In the genomic region with DNA sequence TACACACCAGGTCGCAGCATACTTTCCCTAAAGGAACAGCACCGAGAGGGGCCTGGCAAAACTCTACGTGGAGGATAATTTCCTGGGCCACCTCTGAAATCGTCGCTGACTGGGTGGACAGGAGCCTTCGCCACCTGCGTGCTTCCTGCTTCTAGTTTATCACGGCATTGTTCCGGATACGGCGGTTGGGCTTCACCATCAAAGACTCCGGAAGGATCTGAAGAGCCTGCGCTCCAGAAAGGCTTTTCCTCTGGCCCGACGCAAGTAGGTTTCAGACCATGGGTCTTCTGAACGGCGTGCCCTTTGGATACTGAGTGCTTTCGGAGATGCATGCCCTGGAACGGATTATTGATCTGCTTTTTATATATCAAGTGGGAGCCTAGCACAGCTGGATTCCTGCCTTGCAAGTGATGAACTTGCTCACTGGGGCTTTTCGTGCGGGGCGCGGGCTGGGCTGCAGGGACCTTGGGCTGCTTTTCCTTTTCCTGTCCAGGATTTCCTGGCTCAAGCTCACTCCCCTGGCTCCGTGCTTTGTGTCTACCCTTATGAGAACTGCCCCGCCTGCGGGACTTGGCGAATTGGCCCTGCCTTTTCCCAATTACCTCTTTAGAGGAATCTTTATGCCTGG, we compare ENCODE assay signal across 8 mouse cellular contexts. TPM values are rescaled to one million over a fixed set of nuclear protein-coding genes. Genes with fewer than 3 reads are reported as not detected.
A peak's percentile ranks its signal among the peaks of the same experiment; 100 is the strongest.
DNase-seq lines count a peak whose midpoint lies in the region; ATAC-seq and TF ChIP-seq lines count a peak whose summit lies in the region.

No protein-coding gene starts in this region.

- H3K27me3 ChIP-seq in ES-Bruce4 (ENCODE audit: control insufficient read depth, insufficient read depth, low read length, poor library complexity, severe bottlenecking): no peaks in the 10 kb centered on the region
- no peaks in the 10 kb centered on the region for H3K27me3 ChIP-seq in heart, embryonic 13.5 days (replicated peaks)
- H3K27me3 ChIP-seq in forebrain, embryonic 12.5 days: peaks cover 7% of the 10 kb centered on the region; the same call in 1 of the 2 replicates

- peak overlapping the region; percentile 20 for H3K4me3 ChIP-seq in ES-Bruce4 (ENCODE audit: low read depth, low read length)
- peak overlapping the region; percentile 42 for H3K4me3 ChIP-seq in heart, embryonic 13.5 days
- no peak overlapping the region for H3K4me3 ChIP-seq in forebrain, embryonic 12.5 days (replicated peaks)

- no peak for TF ChIP-seq CTCF in ES-Bruce4 (IDR thresholded peaks at IDR 0.05; ENCODE audit: low read depth, low read length)

- no peaks in the 10 kb centered on the region for H3K4me1 ChIP-seq in ES-Bruce4 (ENCODE audit: control insufficient read depth, insufficient read depth, low read length)
- H3K4me1 ChIP-seq in heart, embryonic 13.5 days: peaks cover 17% of the 10 kb centered on the region
- no peaks in the 10 kb centered on the region for H3K4me1 ChIP-seq in forebrain, embryonic 12.5 days

- peak overlapping the region; percentile 42 for H3K9ac ChIP-seq in ES-Bruce4 (ENCODE audit: low read depth, poor library complexity, severe bottlenecking)
- peak overlapping the region; percentile 74 for H3K9ac ChIP-seq in heart, embryonic 13.5 days
- no peak overlapping the region for H3K9ac ChIP-seq in forebrain, embryonic 12.5 days

- peak; percentile 69 for DNase-seq in adrenal gland, postnatal 10 days
- peak; percentile 76 for DNase-seq in kidney, postnatal 14 days
- no peak for DNase-seq in frontal cortex, postnatal 14 days (ENCODE audit: low spot score in 2 of 2)
- no peak for DNase-seq in layer of hippocampus, postnatal 25 days (ENCODE audit: extremely low spot score in 1 of 2, low spot score in 1 of 2)

- no peaks in the 10 kb centered on the region for H3K9me3 ChIP-seq in ES-Bruce4 (replicated peaks; ENCODE audit: control insufficient read depth, insufficient read depth, low read length, poor library complexity, severe bottlenecking)
- H3K9me3 ChIP-seq in heart, embryonic 13.5 days: no peaks in the 10 kb centered on the region
- H3K9me3 ChIP-seq in forebrain, embryonic 12.5 days: no peaks in the 10 kb centered on the region

- no peak overlapping the region for H3K27ac ChIP-seq in ES-Bruce4 (ENCODE audit: insufficient read depth, low read length)
- H3K27ac ChIP-seq in heart, embryonic 13.5 days (replicated peaks): peak overlapping the region; percentile 69
- no peak overlapping the region for H3K27ac ChIP-seq in forebrain, embryonic 12.5 days

- 35% methylated on average over 27 of the region's 27 CpGs for WGBS in heart, embryonic 13.5 days
- 70% methylated on average over 27 of the region's 27 CpGs for whole genome bisulfite sequencing in forebrain, embryonic 12.5 days

- TF ChIP-seq POLR2A in ES-Bruce4 (IDR thresholded peaks at IDR 0.05; ENCODE audit: insufficient read depth, low read length): no peak

- no peak for TF ChIP-seq EP300 in ES-Bruce4 (IDR thresholded peaks at IDR 0.05; ENCODE audit: insufficient read depth, low read depth, low read length)

- no peaks in the 10 kb centered on the region for H3K36me3 ChIP-seq in ES-Bruce4 (ENCODE audit: control insufficient read depth, insufficient read depth, low read length, poor library complexity, severe bottlenecking)
- H3K36me3 ChIP-seq in heart, embryonic 13.5 days: no peaks in the 10 kb centered on the region
- no peaks in the 10 kb centered on the region for H3K36me3 ChIP-seq in forebrain, embryonic 12.5 days (replicated peaks)

- peak overlapping the region; percentile 69 for H3K4me2 ChIP-seq in heart, embryonic 13.5 days
- H3K4me2 ChIP-seq in forebrain, embryonic 12.5 days: no peak overlapping the region

- no peak for ATAC-seq in heart, embryonic 13.5 days (ENCODE audit: extremely low read depth, insufficient number of reproducible peaks, low FRiP score, low TSS enrichment)
- ATAC-seq in megakaryocyte, adult 5-6 weeks (ENCODE audit: poor library complexity, severe bottlenecking): peak; percentile 75
- no peak for ATAC-seq in forebrain, embryonic 12.5 days (ENCODE audit: low FRiP score)

RNA-seq across cellular contexts. Expression of a gene that starts 14.1 kb away (rescaled TPM):
- polyA plus RNA-seq in ES-Bruce4 (2011; ENCODE audit: insufficient read depth, insufficient read length, low read depth, missing spikeins): 96.5 and 115 TPM in 2 replicates
- 100 to 1,000 TPM; 115 to 120 TPM for total RNA-seq in adrenal gland, postnatal 10 days (2021)
- 91.8 and 93.5 TPM in 2 replicates for polyA plus RNA-seq in heart, embryonic 13.5 days (2015; fragmentation: Nextera tagmentation; extraction: Ambion mirVana)
- 62.9 and 70.3 TPM in 2 replicates for total RNA-seq in megakaryocyte, adult 5-6 weeks (2015)
- total RNA-seq in megakaryocyte, adult 5-6 weeks (2017): 54.4 and 58.3 TPM in 2 replicates
- 130 and 136 TPM in 2 replicates for polyA plus RNA-seq in forebrain, embryonic 12.5 days (2016; fragmentation: Nextera tagmentation; extraction: Ambion mirVana)
- total RNA-seq in layer of hippocampus, postnatal 25 days (2021): 10 to 100 TPM; 75.7 to 87.6 TPM

Comparison
In these comparisons a context has a peak if more than half of its experiments do, and no peak if none do; other contexts are left out.
1. DNase-seq: peak in adrenal gland, postnatal 10 days (single experiment) and kidney, postnatal 14 days (single experiment); none in frontal cortex, postnatal 14 days (0 of 2) and layer of hippocampus, postnatal 25 days (0 of 2).